13 mouse cellular contexts compared by ENCODE assay signal in genomic region chr4:47670476-47670875, GRCm38 (mm10).
A peak's percentile ranks its signal among the peaks of the same experiment; 100 is the strongest.
DNase-seq lines count a peak whose midpoint lies in the region; ATAC-seq and TF ChIP-seq lines count a peak whose summit lies in the region.
"Had no signal": no experiment of that assay in that cellular context is flagged by ENCODE, and none has a peak within 500 bp of the region (broad histone marks: within the 10 kb centered on the region; RNA-seq: fewer than 3 reads in every experiment).

No protein-coding gene starts in this region.

- no peak overlapping the region for H3K9ac ChIP-seq in heart, embryonic 12.5 days
- H3K9ac ChIP-seq in midbrain, postnatal 0 days (replicated peaks; ENCODE audit: low read length, poor library complexity, severe bottlenecking) = no peak overlapping the region
- H3K9ac ChIP-seq: liver, postnatal 0 days had no signal

- 21% methylated on average over 3 of the region's 3 CpGs for WGBS in heart, embryonic 12.5 days
- WGBS in midbrain, postnatal 0 days = 58% methylated on average over 3 of the region's 3 CpGs

- H3K4me2 ChIP-seq in heart, embryonic 12.5 days = no peak overlapping the region
- H3K4me2 ChIP-seq in midbrain, postnatal 0 days (ENCODE audit: low read depth, low read length, poor library complexity, severe bottlenecking) = no peak overlapping the region

- no peaks in the 10 kb centered on the region for H3K9me3 ChIP-seq in heart, embryonic 12.5 days (replicated peaks)
- no peaks in the 10 kb centered on the region for H3K9me3 ChIP-seq in midbrain, postnatal 0 days (ENCODE audit: low read length)

- no peaks in the 10 kb centered on the region for H3K36me3 ChIP-seq in heart, embryonic 12.5 days
- no peaks in the 10 kb centered on the region for H3K36me3 ChIP-seq in midbrain, postnatal 0 days (ENCODE audit: insufficient read depth, low read length)

- H3K4me3 ChIP-seq in heart, embryonic 12.5 days = no peak overlapping the region
- H3K4me3 ChIP-seq in midbrain, postnatal 0 days (ENCODE audit: low read depth, low read length) = no peak overlapping the region

- DNase-seq in layer of hippocampus, adult 9-11 months = peak; percentile 45
- DNase-seq in layer of hippocampus, adult 11-12 months (ENCODE audit: low spot score) = no peak
- DNase-seq in gastrocnemius, adult 8-10 months (ENCODE audit: low spot score in 2 of 2) = peak; percentile 60 to 74
- peak; percentile 92 for DNase-seq in skeletal muscle tissue, adult 2 months (ENCODE audit: low read depth, low spot score)
- no peak for DNase-seq in B cell, adult 2 months
- DNase-seq in midbrain, postnatal 0 days (ENCODE audit: low spot score) = no peak
- no peak for DNase-seq in right cerebral cortex, postnatal 36 days (ENCODE audit: low spot score in 2 of 2)
- DNase-seq: cerebellum, adult 11-12 months; kidney, adult 2 months; liver, postnatal 0 days; spleen, adult 18-20 months; thymus, adult 18-20 months had no signal

- ATAC-seq in heart, embryonic 12.5 days (ENCODE audit: insufficient number of reproducible peaks, low FRiP score) = peak; percentile 45; the same call in 1 of the 2 replicates
- no peak for ATAC-seq in midbrain, postnatal 0 days (ENCODE audit: low FRiP score)
- ATAC-seq: liver, postnatal 0 days had no signal

- H3K4me1 ChIP-seq in heart, embryonic 12.5 days (replicated peaks) = peaks cover 10% of the 10 kb centered on the region
- no peaks in the 10 kb centered on the region for H3K4me1 ChIP-seq in midbrain, postnatal 0 days (ENCODE audit: insufficient read depth, low read length)

- no peak for TF ChIP-seq CTCF in midbrain, postnatal 0 days (IDR thresholded peaks at IDR 0.05)

- no peak overlapping the region for H3K27ac ChIP-seq in heart, embryonic 12.5 days (ENCODE audit: poor library complexity, severe bottlenecking)
- H3K27ac ChIP-seq in midbrain, postnatal 0 days (ENCODE audit: low read depth, low read length) = no peak overlapping the region

- H3K27me3 ChIP-seq in heart, embryonic 12.5 days (replicated peaks) = peaks cover 43% of the 10 kb centered on the region
- no peaks in the 10 kb centered on the region for H3K27me3 ChIP-seq in midbrain, postnatal 0 days (ENCODE audit: insufficient read depth, low read length)

Comparison
In these comparisons a context has a peak if more than half of its experiments do, and no peak if none do; other contexts are left out.
1. DNase-seq: peak in layer of hippocampus, adult 9-11 months (single experiment), gastrocnemius, adult 8-10 months (2 of 2) and skeletal muscle tissue, adult 2 months (single experiment); none in layer of hippocampus, adult 11-12 months (single experiment), B cell, adult 2 months (0 of 2), midbrain, postnatal 0 days (single experiment) and right cerebral cortex, postnatal 36 days (0 of 2).